Mouse (Mus musculus) forebrain, embryonic 13.5 days (tissue): ENCODE results near the gene Lhfpl2. TPM values are rescaled to one million over a fixed set of nuclear protein-coding genes. Genes with fewer than 3 reads are reported as not detected.

Source experiments
- ATAC-seq: fragments of 200-750 bp; cut with Nextera tagmentation; 2 replicates; pipeline ENCODE4 v1.8.0; 2017
- H3K27ac ChIP-seq: fragments of 300-500 bp; sonication (generic); 2 replicates; pipeline ENCODE4 v1.5.1; 2015; ENCODE audit warnings: inconsistent platforms, mild to moderate bottlenecking, moderate library complexity
- H3K27me3 ChIP-seq: fragments of 300-500 bp; sonication (generic); 2 replicates; pipeline ENCODE4 v1.6.1; 2015; ENCODE audit warnings: mild to moderate bottlenecking, inconsistent platforms
- H3K36me3 ChIP-seq: fragments of 300-500 bp; sonication (generic); 2 replicates; pipeline ENCODE4 v1.6.1; 2015; ENCODE audit warnings: mild to moderate bottlenecking, inconsistent platforms; ENCODE audit not compliant: poor library complexity, severe bottlenecking
- H3K4me1 ChIP-seq: fragments of 300-500 bp; sonication (generic); 2 replicates; pipeline ENCODE4 v1.6.1; 2015; ENCODE audit warnings: inconsistent platforms
- H3K4me2 ChIP-seq: fragments of 300-500 bp; sonication (generic); 2 replicates; pipeline ENCODE4 v1.6.1; 2015; ENCODE audit warnings: inconsistent platforms, mild to moderate bottlenecking, moderate library complexity
- H3K4me3 ChIP-seq: fragments of 300-500 bp; sonication (generic); 2 replicates; pipeline ENCODE4 v1.5.1; 2015; ENCODE audit warnings: mild to moderate bottlenecking, inconsistent platforms
- H3K9ac ChIP-seq: fragments of 300-500 bp; sonication (generic); 2 replicates; pipeline ENCODE4 v1.6.1; 2015; ENCODE audit warnings: mild to moderate bottlenecking, inconsistent platforms
- H3K9me3 ChIP-seq: fragments of 300-500 bp; sonication (generic); replicated peaks from 2 replicates; pipeline ENCODE4 v1.6.1; 2016; ENCODE audit warnings: inconsistent platforms
- WGBS: fragments of 180-500 bp; shearing (Covaris S2); methylation state at CpG from one replicate; pipeline ENCODE4 v1.1.7; 2015; 5-methylcytosine and 5-hydroxymethylcytosine counted together
- polyA plus RNA-seq: library from polyadenylated mRNA; unstranded; fragments of >200 nt; fragmentation: Nextera tagmentation; extraction: Ambion mirVana; gene quantifications from 2 replicates; pipeline ENCODE4 v1.2.1, GENCODE M21; 2015

Gene Lhfpl2
- polyA plus RNA-seq, 1 experiment from 2014 or later, result 10.1 TPM

GRCm38 (mm10) chr13:94131135-94131534 lies 73.5 kb downstream of the Lhfpl2 start:
- Histone ChIP-seq H3K9ac (no peak overlapping the region), H3K27ac (no peak overlapping the region), H3K27me3 (no peaks in the 10 kb centered on the region), H3K4me2 (no peak overlapping the region), H3K4me1 (peaks cover 7% of the 10 kb centered on the region; the same call in 1 of the 2 replicates), H3K4me3 (no peak overlapping the region), H3K9me3 (no peaks in the 10 kb centered on the region), H3K36me3 (no peaks in the 10 kb centered on the region)
- no peak for ATAC-seq
- 95% methylated on average over 4 of the region's 4 CpGs for WGBS

- WGBS, result 62% methylated on average over 13 of the region's 13 CpGs
- Histone ChIP-seq H3K4me3 (no peak overlapping the region), H3K9me3 (no peaks in the 10 kb centered on the region), H3K27ac (no peak overlapping the region), H3K4me2 (no peak overlapping the region), H3K9ac (no peak overlapping the region), H3K36me3 (no peaks in the 10 kb centered on the region), H3K27me3 (no peaks in the 10 kb centered on the region), H3K4me1 (peaks cover 7% of the 10 kb centered on the region; the same call in 1 of the 2 replicates)
- no peak for ATAC-seq
These were observed 74.8 kb downstream of the Lhfpl2 start for GRCm38 (mm10) chr13:94132187-94132995.

- no peak overlapping the region for H3K9ac ChIP-seq
- H3K4me2 ChIP-seq, result no peak overlapping the region
- no peaks in the 10 kb centered on the region for H3K9me3 ChIP-seq
- no peak overlapping the region for H3K4me3 ChIP-seq
- no peaks in the 10 kb centered on the region for H3K27me3 ChIP-seq
- peaks cover 7% of the 10 kb centered on the region; the same call in 1 of the 2 replicates for H3K4me1 ChIP-seq
- no peak overlapping the region for H3K27ac ChIP-seq
- 40% methylated on average over 7 of the region's 7 CpGs for WGBS
- ATAC-seq, result no peak
- H3K36me3 ChIP-seq, result no peaks in the 10 kb centered on the region
These were observed 77.0 kb downstream of the Lhfpl2 start for GRCm38 (mm10) chr13:94134646-94135045.

GRCm38 (mm10) chr13:94135180-94135579 lies 77.6 kb downstream of the Lhfpl2 start:
- no peak for ATAC-seq
- Histone ChIP-seq H3K9ac (no peak overlapping the region), H3K9me3 (no peaks in the 10 kb centered on the region), H3K27ac (no peak overlapping the region), H3K4me1 (peaks cover 11% of the 10 kb centered on the region; the same call in 1 of the 2 replicates), H3K4me2 (no peak overlapping the region), H3K27me3 (no peaks in the 10 kb centered on the region), H3K4me3 (no peak overlapping the region), H3K36me3 (no peaks in the 10 kb centered on the region)
- WGBS, result 81% methylated on average over 7 of the region's 7 CpGs

GRCm38 (mm10) chr13:94139713-94140445 lies 82.3 kb downstream of the Lhfpl2 start:
- Histone ChIP-seq H3K36me3 (no peaks in the 10 kb centered on the region), H3K4me2 (no peak overlapping the region), H3K9ac (no peak overlapping the region), H3K4me3 (no peak overlapping the region), H3K27ac (no peak overlapping the region), H3K4me1 (peaks cover 26% of the 10 kb centered on the region), H3K9me3 (no peaks in the 10 kb centered on the region), H3K27me3 (no peaks in the 10 kb centered on the region)
- WGBS, result 67% methylated on average over 14 of the region's 14 CpGs
- no peak for ATAC-seq

- Histone ChIP-seq H3K4me1 (peaks cover 26% of the 10 kb centered on the region), H3K9ac (no peak overlapping the region), H3K27ac (no peak overlapping the region), H3K4me2 (no peak overlapping the region), H3K27me3 (no peaks in the 10 kb centered on the region), H3K36me3 (no peaks in the 10 kb centered on the region), H3K4me3 (no peak overlapping the region), H3K9me3 (no peaks in the 10 kb centered on the region)
- ATAC-seq, result no peak
- WGBS, result 88% methylated on average over 4 of the region's 4 CpGs
These were observed 82.8 kb downstream of the Lhfpl2 start for GRCm38 (mm10) chr13:94140446-94140845.

GRCm38 (mm10) chr13:94143063-94143652 lies 85.6 kb downstream of the Lhfpl2 start:
- H3K9me3 ChIP-seq, result no peaks in the 10 kb centered on the region
- 0 out of 2 replicates have a peak overlapping the region, but pooled peaks have one; percentile 12 for H3K27ac ChIP-seq
- no peaks in the 10 kb centered on the region for H3K36me3 ChIP-seq
- peaks cover 26% of the 10 kb centered on the region for H3K4me1 ChIP-seq
- no peak overlapping the region for H3K9ac ChIP-seq
- H3K4me3 ChIP-seq, result no peak overlapping the region
- no peak overlapping the region for H3K4me2 ChIP-seq
- H3K27me3 ChIP-seq, result no peaks in the 10 kb centered on the region
- ATAC-seq, result peak; percentile 54
- WGBS, result 16% methylated on average over 12 of the region's 12 CpGs

- Histone ChIP-seq H3K27ac (no peak overlapping the region), H3K9ac (no peak overlapping the region; the same call in 1 of the 2 replicates), H3K4me1 (peaks cover 26% of the 10 kb centered on the region), H3K36me3 (no peaks in the 10 kb centered on the region), H3K9me3 (no peaks in the 10 kb centered on the region), H3K27me3 (no peaks in the 10 kb centered on the region), H3K4me3 (no peak overlapping the region), H3K4me2 (no peak overlapping the region)
- WGBS, result 64% methylated on average over 8 of the region's 8 CpGs
- ATAC-seq, result no peak
These were observed 86.9 kb downstream of the Lhfpl2 start for GRCm38 (mm10) chr13:94144451-94144850.

- no peaks in the 10 kb centered on the region for H3K27me3 ChIP-seq
These were observed 89.7 kb downstream of the Lhfpl2 start for GRCm38 (mm10) chr13:94147257-94147656.

GRCm38 (mm10) chr13:94149006-94149405 lies 91.4 kb downstream of the Lhfpl2 start:
- no peaks in the 10 kb centered on the region for H3K9me3 ChIP-seq
- no peak for ATAC-seq
- no peaks in the 10 kb centered on the region for H3K27me3 ChIP-seq
- no peak overlapping the region for H3K4me3 ChIP-seq
- H3K9ac ChIP-seq, result no peak overlapping the region
- H3K27ac ChIP-seq, result no peak overlapping the region
- H3K36me3 ChIP-seq, result no peaks in the 10 kb centered on the region
- H3K4me1 ChIP-seq, result peaks cover 9% of the 10 kb centered on the region
- WGBS, result 74% methylated on average over 5 of the region's 5 CpGs
- no peak overlapping the region for H3K4me2 ChIP-seq

More at GRCm38 (mm10) chr13:94147257-94147656, 89.7 kb downstream of the Lhfpl2 start:
- H3K4me2 ChIP-seq, result no peak overlapping the region
- H3K36me3 ChIP-seq, result no peaks in the 10 kb centered on the region
- peaks cover 19% of the 10 kb centered on the region for H3K4me1 ChIP-seq
- no peak for ATAC-seq
- no peaks in the 10 kb centered on the region for H3K9me3 ChIP-seq
- WGBS, result 69% methylated on average over 4 of the region's 4 CpGs
- no peak overlapping the region for H3K27ac ChIP-seq
- H3K4me3 ChIP-seq, result no peak overlapping the region
- H3K9ac ChIP-seq, result no peak overlapping the region

- Histone ChIP-seq H3K4me2 (no peak overlapping the region), H3K4me1 (peaks cover 1% of the 10 kb centered on the region; the same call in 1 of the 2 replicates), H3K9ac (no peak overlapping the region), H3K36me3 (no peaks in the 10 kb centered on the region), H3K9me3 (no peaks in the 10 kb centered on the region), H3K4me3 (no peak overlapping the region), H3K27ac (no peak overlapping the region), H3K27me3 (no peaks in the 10 kb centered on the region)
- ATAC-seq, result no peak
- 92% methylated on average over 8 of the region's 8 CpGs for WGBS
These were observed 92.2 kb downstream of the Lhfpl2 start for GRCm38 (mm10) chr13:94149781-94150180.

GRCm38 (mm10) chr13:94151308-94151707 lies 93.7 kb downstream of the Lhfpl2 start:
- Histone ChIP-seq H3K9ac (no peak overlapping the region), H3K36me3 (no peaks in the 10 kb centered on the region), H3K4me3 (no peak overlapping the region), H3K9me3 (no peaks in the 10 kb centered on the region), H3K4me1 (no peaks in the 10 kb centered on the region), H3K27me3 (no peaks in the 10 kb centered on the region), H3K4me2 (no peak overlapping the region), H3K27ac (no peak overlapping the region)
- 53% methylated on average over 4 of the region's 4 CpGs for WGBS
- ATAC-seq, result no peak
